Mouse (Mus musculus): ENCODE results near the gene Rpl41. TPM values are rescaled to one million over a fixed set of nuclear protein-coding genes. Genes with fewer than 3 reads are reported as not detected.

Rpl41 gene
- 2,208 and 2,695 TPM in 2 replicates for polyA plus RNA-seq (2011; ENCODE audit: insufficient read depth, insufficient read length, low replicate concordance, missing spikeins)

DNA sequence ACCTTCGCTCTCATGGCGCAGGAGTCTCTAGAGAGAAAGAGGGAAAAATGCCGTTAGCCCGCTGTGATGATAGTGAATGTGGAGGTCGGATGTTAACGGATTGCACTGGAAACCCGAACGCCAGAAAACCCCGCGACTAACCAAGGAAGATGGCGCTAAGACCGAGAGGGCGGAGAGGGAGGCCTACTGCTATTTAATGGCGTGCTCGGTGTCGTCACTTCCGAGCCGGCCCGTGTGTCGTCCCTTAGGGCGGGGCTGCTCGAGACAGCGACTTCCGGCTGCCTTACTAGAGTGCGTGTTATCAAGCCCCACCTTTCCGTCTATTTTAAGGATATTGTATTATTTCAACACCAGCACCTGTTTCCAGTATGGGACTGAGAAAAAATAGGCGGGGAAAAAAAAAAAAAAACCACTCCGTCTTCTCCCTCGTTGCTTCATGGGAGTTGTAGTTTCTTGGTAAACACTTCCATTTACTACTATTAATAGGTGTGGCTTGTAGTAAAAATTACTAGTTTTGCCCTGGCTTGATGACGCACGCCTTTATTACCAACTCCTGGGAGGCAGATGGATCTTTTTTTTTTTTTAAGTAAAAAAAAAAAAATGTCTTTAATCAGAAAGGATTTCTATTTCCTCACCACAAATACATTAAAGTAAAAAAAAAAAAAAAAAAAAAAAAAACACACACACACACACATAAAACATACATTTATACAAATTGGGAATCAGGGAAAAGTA, at the start of gene Rpl41:
TSS of gene Rpl41 (minus strand) at position 359 of the 735 bp plus-strand sequence.
- peak within 1 kb of the TSS; percentile 76 for H3K4me3 ChIP-seq (replicated peaks; ENCODE audit: control insufficient read depth, low read depth, low read length)
- TF ChIP-seq POLR2A (IDR thresholded peaks at IDR 0.05; ENCODE audit: borderline replicate concordance, control insufficient read depth, low read depth, low read length) (peak; percentile 91), CTCF (IDR thresholded peaks at IDR 0.05; ENCODE audit: control insufficient read depth, insufficient read depth, low read length) (no peak)
- no peaks in the 10 kb centered on the region; the same call in 1 of the 2 replicates for H3K4me1 ChIP-seq (ENCODE audit: control insufficient read depth, insufficient read depth, low read length)
- H3K27ac ChIP-seq (ENCODE audit: control insufficient read depth, insufficient read depth, low read depth, low read length, poor library complexity): peak within 1 kb of the TSS; percentile 82
- WGBS: under 1% methylated on average over 31 of the region's 31 CpGs

DNA sequence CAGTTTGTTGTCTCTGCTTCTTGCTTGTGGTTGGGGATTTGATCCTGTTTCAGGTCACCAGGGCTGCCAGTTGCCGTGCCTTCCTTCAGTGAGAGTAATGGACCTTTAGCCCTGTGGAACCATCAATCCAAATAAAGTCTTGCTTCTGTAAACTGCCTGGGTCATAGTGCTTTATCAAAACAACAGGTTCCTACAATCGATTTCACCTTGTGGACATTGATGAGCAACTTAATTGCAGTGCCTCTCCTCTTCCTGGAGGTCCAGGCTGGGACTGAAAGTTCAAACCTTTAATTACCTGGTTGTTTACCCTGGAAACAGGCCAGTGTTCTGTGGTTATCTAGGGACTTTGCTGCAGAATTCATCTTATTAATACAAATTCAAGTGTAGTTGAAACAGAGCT, 49.4 kb upstream of the Rpl41 start:
- no peak overlapping the region for H3K27ac ChIP-seq (ENCODE audit: control insufficient read depth, insufficient read depth, low read depth, low read length, poor library complexity)
- WGBS: 77% methylated on average over 2 of the region's 2 CpGs
- H3K4me3 ChIP-seq (replicated peaks; ENCODE audit: control insufficient read depth, low read depth, low read length): no peak overlapping the region
- TF ChIP-seq CTCF (IDR thresholded peaks at IDR 0.05; ENCODE audit: control insufficient read depth, insufficient read depth, low read length) (no peak), POLR2A (IDR thresholded peaks at IDR 0.05; ENCODE audit: borderline replicate concordance, control insufficient read depth, low read depth, low read length) (no peak)
- H3K4me1 ChIP-seq (ENCODE audit: control insufficient read depth, insufficient read depth, low read length): no peaks in the 10 kb centered on the region

DNA sequence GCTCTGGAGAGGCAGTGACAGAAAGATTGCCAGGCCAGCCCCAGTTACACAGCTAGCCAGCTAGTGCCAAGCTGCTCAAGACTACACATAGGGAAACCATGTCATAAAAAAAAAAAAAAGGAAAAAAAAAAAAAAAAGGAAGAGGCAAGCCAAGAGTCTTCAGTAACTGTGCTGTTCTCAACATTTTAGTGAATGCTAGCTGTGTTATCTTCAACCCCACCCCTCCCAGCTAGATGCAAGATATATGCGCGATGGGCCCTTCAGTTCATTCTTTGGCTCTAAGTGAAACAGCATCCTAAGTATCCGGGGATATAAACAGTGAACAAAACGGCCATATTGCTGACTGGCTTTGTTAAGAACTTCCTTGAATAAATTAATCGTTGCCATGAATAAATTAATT, 43.7 kb upstream of the Rpl41 start:
- no peak overlapping the region for H3K27ac ChIP-seq (ENCODE audit: control insufficient read depth, insufficient read depth, low read depth, low read length, poor library complexity)
- H3K4me1 ChIP-seq (ENCODE audit: control insufficient read depth, insufficient read depth, low read length): no peaks in the 10 kb centered on the region; the same call in 1 of the 2 replicates
- 67% methylated on average over 5 of the region's 5 CpGs for WGBS
- TF ChIP-seq CTCF (IDR thresholded peaks at IDR 0.05; ENCODE audit: control insufficient read depth, insufficient read depth, low read length) (no peak), POLR2A (IDR thresholded peaks at IDR 0.05; ENCODE audit: borderline replicate concordance, control insufficient read depth, low read depth, low read length) (no peak)
- no peak overlapping the region for H3K4me3 ChIP-seq (replicated peaks; ENCODE audit: control insufficient read depth, low read depth, low read length)

GRCm38 (mm10) chr10:128591436-128591835, 42.3 kb upstream of the Rpl41 start:
- 75% methylated on average over 6 of the region's 6 CpGs for WGBS
- no peak for TF ChIP-seq POLR2A (IDR thresholded peaks at IDR 0.05; ENCODE audit: borderline replicate concordance, control insufficient read depth, low read depth, low read length)
- no peak for TF ChIP-seq CTCF (IDR thresholded peaks at IDR 0.05; ENCODE audit: control insufficient read depth, insufficient read depth, low read length)
- H3K4me3 ChIP-seq (replicated peaks; ENCODE audit: control insufficient read depth, low read depth, low read length): no peak overlapping the region
- no peak overlapping the region for H3K27ac ChIP-seq (ENCODE audit: control insufficient read depth, insufficient read depth, low read depth, low read length, poor library complexity)
- H3K4me1 ChIP-seq (ENCODE audit: control insufficient read depth, insufficient read depth, low read length): no peaks in the 10 kb centered on the region; the same call in 1 of the 2 replicates

- peak overlapping the region; percentile 59 for H3K4me3 ChIP-seq (replicated peaks; ENCODE audit: control insufficient read depth, low read depth, low read length)
- WGBS: under 1% methylated on average over 43 of the region's 43 CpGs
- peak; percentile 27; the same call in 1 of the 2 replicates for TF ChIP-seq POLR2A (IDR thresholded peaks at IDR 0.05; ENCODE audit: borderline replicate concordance, control insufficient read depth, low read depth, low read length)
- TF ChIP-seq CTCF (IDR thresholded peaks at IDR 0.05; ENCODE audit: control insufficient read depth, insufficient read depth, low read length): peak; percentile 63
- no peaks in the 10 kb centered on the region; the same call in 1 of the 2 replicates for H3K4me1 ChIP-seq (ENCODE audit: control insufficient read depth, insufficient read depth, low read length)
- no peak overlapping the region for H3K27ac ChIP-seq (ENCODE audit: control insufficient read depth, insufficient read depth, low read depth, low read length, poor library complexity)
These were observed 41.1 kb upstream of the Rpl41 start for GRCm38 (mm10) chr10:128590193-128590690.

DNA sequence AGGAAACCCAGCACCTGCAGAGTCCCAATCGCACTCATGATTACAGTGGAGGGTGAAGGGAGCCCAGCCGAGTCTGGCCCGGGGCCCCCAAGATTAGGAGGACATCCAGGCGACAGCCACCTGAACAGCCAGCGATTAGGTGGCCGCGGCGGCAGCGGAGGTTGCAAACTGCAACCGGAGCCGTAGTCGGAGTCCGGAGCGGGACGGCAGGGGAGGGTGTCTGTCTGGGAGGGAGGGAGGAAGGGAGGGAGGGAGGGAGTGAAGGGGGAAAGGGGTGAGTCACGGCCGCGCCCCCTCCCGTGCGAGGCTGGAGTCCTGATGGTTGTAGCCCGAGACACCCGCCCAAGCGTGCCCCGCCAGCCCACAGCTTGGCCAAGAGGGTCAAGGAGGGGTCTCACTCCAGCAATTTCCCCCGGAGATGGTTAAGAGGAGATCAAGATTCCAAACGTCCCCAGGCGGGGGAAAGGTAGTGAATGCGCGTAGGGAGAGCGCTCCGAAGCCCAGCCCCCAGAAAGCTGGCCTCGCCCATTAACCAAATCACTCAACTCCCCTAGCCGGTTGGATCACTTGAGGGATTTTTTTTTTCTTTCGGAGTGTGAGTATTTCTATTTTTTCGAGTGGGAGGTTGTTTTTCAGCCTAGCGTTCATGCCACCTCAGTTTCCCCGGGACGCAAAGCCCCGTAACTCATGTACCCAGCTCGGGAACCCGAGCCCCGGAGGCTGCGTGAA, 40.5 kb upstream of the Rpl41 start, which contains the start of gene Erbb3:
TSS of gene Erbb3 (minus strand) at position 189 of the 729 bp plus-strand sequence.
- no peak for TF ChIP-seq POLR2A (IDR thresholded peaks at IDR 0.05; ENCODE audit: borderline replicate concordance, control insufficient read depth, low read depth, low read length)
- TF ChIP-seq CTCF (IDR thresholded peaks at IDR 0.05; ENCODE audit: control insufficient read depth, insufficient read depth, low read length): no peak
- no peaks in the 10 kb centered on the region; the same call in 1 of the 2 replicates for H3K4me1 ChIP-seq (ENCODE audit: control insufficient read depth, insufficient read depth, low read length)
- H3K27ac ChIP-seq (ENCODE audit: control insufficient read depth, insufficient read depth, low read depth, low read length, poor library complexity): no peak within 1 kb of the TSS
- WGBS: under 1% methylated on average over 43 of the region's 43 CpGs
- H3K4me3 ChIP-seq (replicated peaks; ENCODE audit: control insufficient read depth, low read depth, low read length): peak within 1 kb of the TSS; percentile 59

GRCm38 (mm10) chr10:128588775-128589463, 39.8 kb upstream of the Rpl41 start:
- Histone ChIP-seq H3K27ac (ENCODE audit: control insufficient read depth, insufficient read depth, low read depth, low read length, poor library complexity) (no peak overlapping the region), H3K4me1 (ENCODE audit: control insufficient read depth, insufficient read depth, low read length) (no peaks in the 10 kb centered on the region; the same call in 1 of the 2 replicates), H3K4me3 (replicated peaks; ENCODE audit: control insufficient read depth, low read depth, low read length) (no peak overlapping the region)
- TF ChIP-seq POLR2A (IDR thresholded peaks at IDR 0.05; ENCODE audit: borderline replicate concordance, control insufficient read depth, low read depth, low read length) (no peak), CTCF (IDR thresholded peaks at IDR 0.05; ENCODE audit: control insufficient read depth, insufficient read depth, low read length) (no peak)
- 11% methylated on average over 23 of the region's 23 CpGs for WGBS

All from bone marrow, adult 2 months (tissue).